Mouse (Mus musculus) spleen, adult 2 months (tissue): Measurements from ENCODE around the gene Pold4. TPM values are rescaled to one million over a fixed set of nuclear protein-coding genes. Genes with fewer than 3 reads are reported as not detected.

Experiments used
- DNase-seq, 2 experiments: peaks; one replicate each; pipeline versions ENCODE4 v3.0.0 to v3.0.0-alpha.2; 2012 to 2021; ENCODE audit warnings: low spot score in 2 of 2, low read depth in 1 of 2
- H3K27ac ChIP-seq: fragments of 200-500 bp; 2 replicates; pipeline ENCODE4 v1.5.1; 2012; ENCODE audit warnings: low read length, inconsistent platforms; ENCODE audit not compliant: insufficient read depth
- H3K27me3 ChIP-seq: fragments of 200-500 bp; 2 replicates; pipeline ENCODE4 v1.6.1; 2012; ENCODE audit warnings: mild to moderate bottlenecking, moderate library complexity, low read length, inconsistent platforms; ENCODE audit not compliant: control insufficient read depth, insufficient read depth
- H3K36me3 ChIP-seq: fragments of 200-500 bp; 2 replicates; pipeline ENCODE4 v1.6.1; 2012; ENCODE audit warnings: mild to moderate bottlenecking, low read length, inconsistent platforms; ENCODE audit not compliant: control insufficient read depth, insufficient read depth
- H3K4me1 ChIP-seq: fragments of 200-500 bp; 2 replicates; pipeline ENCODE4 v1.6.1; 2011; ENCODE audit warnings: inconsistent platforms; ENCODE audit not compliant: control insufficient read depth, insufficient read depth, insufficient read length
- H3K4me3 ChIP-seq: fragments of 200-500 bp; 2 replicates; pipeline ENCODE4 v1.5.1; 2011; ENCODE audit warnings: mild to moderate bottlenecking, inconsistent platforms; ENCODE audit not compliant: insufficient read depth, insufficient read length; ENCODE audit errors: extremely low read depth
- CTCF ChIP-seq: fragments of 200-500 bp; IDR thresholded peaks from 2 replicates; pipeline ENCODE4 v1.5.1; 2011; ENCODE audit warnings: mild to moderate bottlenecking, inconsistent platforms; ENCODE audit not compliant: insufficient read depth, insufficient read length, insufficient replicate concordance; ENCODE audit errors: extremely low read depth
- POLR2A ChIP-seq: fragments of 200-500 bp; IDR thresholded peaks from 2 replicates; pipeline ENCODE4 v1.6.1; 2011; ENCODE audit warnings: low read depth, low read length, inconsistent platforms
- WGBS: fragments of 180-500 bp; shearing (Covaris S2); methylation state at CpG from one replicate; pipeline ENCODE4 v1.1.7; 2018; 5-methylcytosine and 5-hydroxymethylcytosine counted together
- polyA plus RNA-seq: library from polyadenylated mRNA; depleted of rRNA; stranded (reverse); fragments of >200 nt; gene quantifications from 2 replicates; pipeline ENCODE4 v1.2.3, GENCODE M21; 2012

The Pold4 gene
- polyA plus RNA-seq, 1 experiment, result 233 TPM

DNA sequence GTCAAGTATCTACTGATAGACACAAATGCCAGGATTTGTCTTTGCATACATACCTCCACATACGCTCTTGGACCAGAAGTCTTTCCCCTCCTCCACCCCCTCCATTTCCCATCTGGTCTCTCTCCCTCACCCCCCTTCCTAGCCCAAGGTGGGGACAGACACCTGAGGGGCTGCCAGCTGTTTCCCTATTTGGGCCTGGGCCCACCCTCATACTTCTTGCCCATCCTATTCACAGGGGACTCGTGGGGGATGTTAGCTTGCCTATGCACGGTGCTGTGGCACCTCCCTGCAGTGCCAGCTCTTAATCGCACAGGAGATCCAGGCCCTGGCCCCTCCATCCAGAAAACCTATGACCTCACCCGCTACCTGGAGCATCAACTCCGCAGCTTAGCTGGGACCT lies 11.8 kb upstream of the Pold4 start:
- H3K4me1 ChIP-seq, result peaks cover 62% of the 10 kb centered on the region
- peaks cover 8% of the 10 kb centered on the region for H3K36me3 ChIP-seq
- H3K27ac ChIP-seq, result peak overlapping the region; percentile 72
- WGBS, result 66% methylated on average over 6 of the region's 6 CpGs
- H3K4me3 ChIP-seq, result no peak overlapping the region
- no peak for TF ChIP-seq POLR2A
- no peak for TF ChIP-seq CTCF
- H3K27me3 ChIP-seq, result no peaks in the 10 kb centered on the region
- DNase-seq, result no peak

DNA sequence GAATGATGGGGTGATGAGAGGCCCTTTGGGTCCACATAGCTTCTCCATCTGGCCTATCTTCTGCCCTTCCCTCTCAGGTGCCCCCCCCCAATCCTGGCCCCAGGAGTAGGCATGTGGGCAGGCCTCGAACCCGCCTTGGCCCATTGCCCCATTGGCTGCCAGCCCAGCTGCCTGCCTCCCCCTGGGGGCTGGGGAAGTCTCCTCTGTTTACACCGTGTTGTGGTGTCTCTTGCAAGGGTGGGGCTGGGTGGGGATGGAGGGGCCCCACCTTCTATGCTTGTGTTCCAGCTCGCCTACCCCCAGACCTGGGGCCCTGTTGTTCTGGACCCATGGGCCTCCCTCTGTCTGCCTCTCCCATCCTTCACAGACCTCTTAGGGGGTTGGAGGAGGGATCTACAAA lies 11.3 kb upstream of the Pold4 start:
- Histone ChIP-seq H3K36me3 (peaks cover 8% of the 10 kb centered on the region), H3K27me3 (no peaks in the 10 kb centered on the region), H3K4me3 (no peak overlapping the region), H3K27ac (peak overlapping the region; percentile 84), H3K4me1 (peaks cover 62% of the 10 kb centered on the region)
- WGBS, result 11% methylated on average over 4 of the region's 4 CpGs
- TF ChIP-seq POLR2A, result no peak
- peak in 1 of 2 experiments; percentile 66 for DNase-seq

DNA sequence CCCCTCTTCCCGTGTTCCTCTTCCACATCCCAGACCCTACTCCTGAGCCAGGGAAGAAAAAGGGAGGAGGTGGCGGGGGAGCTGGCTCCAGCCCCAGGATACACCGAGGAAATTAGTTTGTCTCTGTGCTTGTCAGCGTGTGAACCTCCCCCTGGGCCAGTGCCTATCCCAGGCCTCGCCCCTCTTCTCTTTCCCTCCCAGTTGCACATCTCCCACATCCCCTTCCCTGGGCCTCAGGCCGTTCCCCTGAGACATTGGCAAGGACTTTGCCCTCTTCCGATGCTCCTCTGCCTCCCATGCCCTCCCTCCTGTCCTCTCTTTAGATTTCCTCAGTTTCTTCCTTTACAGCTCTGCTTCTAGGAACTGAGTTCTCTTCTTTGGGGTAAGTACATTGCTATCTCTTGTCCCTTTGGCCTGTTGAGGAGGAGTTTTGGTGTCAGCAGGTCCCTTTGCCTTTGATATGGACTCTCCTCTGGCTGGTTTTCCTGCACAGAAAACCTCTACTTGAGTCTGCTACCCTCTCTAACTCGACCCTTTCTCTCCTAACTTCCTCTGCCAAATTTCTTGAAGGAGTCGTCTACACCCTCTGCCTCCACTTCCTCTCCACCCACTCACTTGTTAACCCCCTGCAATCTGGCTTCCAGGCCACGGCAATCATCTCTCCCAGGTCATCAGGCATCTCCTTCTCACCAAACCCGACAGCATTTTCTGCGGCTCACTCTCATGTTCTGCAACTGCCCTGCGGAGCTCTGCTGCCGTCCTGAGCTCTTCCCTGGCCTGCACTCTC lies 10.5 kb upstream of the Pold4 start:
- no peak overlapping the region; the same call in 1 of the 2 replicates for H3K4me3 ChIP-seq
- peaks cover 58% of the 10 kb centered on the region for H3K4me1 ChIP-seq
- DNase-seq, result no peak
- H3K27ac ChIP-seq, result peak overlapping the region; percentile 84
- 13% methylated on average over 14 of the region's 14 CpGs for WGBS
- no peaks in the 10 kb centered on the region for H3K27me3 ChIP-seq
- H3K36me3 ChIP-seq, result peaks cover 8% of the 10 kb centered on the region
- TF ChIP-seq CTCF (no peak), POLR2A (no peak; the same call in 1 of the 2 replicates)

DNA sequence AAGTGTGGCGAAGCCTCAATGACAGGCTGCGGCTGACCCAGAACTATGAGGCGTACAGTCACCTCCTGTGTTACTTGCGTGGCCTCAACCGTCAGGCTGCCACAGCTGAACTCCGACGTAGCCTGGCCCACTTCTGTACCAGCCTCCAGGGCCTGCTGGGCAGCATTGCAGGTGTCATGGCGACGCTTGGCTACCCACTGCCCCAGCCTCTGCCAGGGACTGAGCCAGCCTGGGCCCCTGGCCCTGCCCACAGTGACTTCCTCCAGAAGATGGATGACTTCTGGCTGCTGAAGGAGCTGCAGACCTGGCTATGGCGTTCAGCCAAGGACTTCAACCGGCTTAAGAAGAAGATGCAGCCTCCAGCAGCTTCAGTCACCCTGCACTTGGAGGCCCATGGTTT lies 9.5 kb upstream of the Pold4 start:
- TF ChIP-seq CTCF (no peak), POLR2A (no peak)
- WGBS, result 18% methylated on average over 11 of the region's 11 CpGs
- peak in 1 of 2 experiments; percentile 34 for DNase-seq
- no peak overlapping the region for H3K4me3 ChIP-seq
- H3K4me1 ChIP-seq, result peaks cover 53% of the 10 kb centered on the region
- H3K27me3 ChIP-seq, result no peaks in the 10 kb centered on the region
- peak overlapping the region; percentile 84 for H3K27ac ChIP-seq
- peaks cover 6% of the 10 kb centered on the region for H3K36me3 ChIP-seq

DNA sequence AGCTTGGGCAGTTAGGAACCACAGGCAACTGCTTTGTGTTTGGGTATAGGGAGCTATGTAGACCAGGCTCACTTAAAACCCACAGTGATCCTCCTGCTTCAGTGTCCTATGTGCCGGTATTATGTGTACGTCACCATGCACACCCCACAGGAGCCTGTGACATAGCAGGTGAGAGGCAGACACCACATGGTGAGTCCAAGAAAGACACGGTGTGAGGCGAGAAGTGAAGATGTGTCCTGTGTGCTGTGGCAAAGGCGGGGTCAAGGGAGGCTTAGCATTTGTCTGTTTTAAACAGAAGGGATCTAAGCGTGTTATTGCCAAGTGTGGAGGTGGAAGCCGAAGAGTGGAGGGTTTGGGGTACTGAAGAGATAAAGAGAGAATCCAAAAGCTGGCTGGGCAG lies 4.9 kb upstream of the Pold4 start:
- 28% methylated on average over 7 of the region's 7 CpGs for WGBS
- Histone ChIP-seq H3K4me1 (peaks cover 47% of the 10 kb centered on the region), H3K27me3 (no peaks in the 10 kb centered on the region), H3K36me3 (peaks cover 6% of the 10 kb centered on the region), H3K27ac (peak overlapping the region; percentile 0; the same call in 1 of the 2 replicates), H3K4me3 (no peak overlapping the region)
- no peak for DNase-seq
- TF ChIP-seq POLR2A (no peak), CTCF (no peak)

DNA sequence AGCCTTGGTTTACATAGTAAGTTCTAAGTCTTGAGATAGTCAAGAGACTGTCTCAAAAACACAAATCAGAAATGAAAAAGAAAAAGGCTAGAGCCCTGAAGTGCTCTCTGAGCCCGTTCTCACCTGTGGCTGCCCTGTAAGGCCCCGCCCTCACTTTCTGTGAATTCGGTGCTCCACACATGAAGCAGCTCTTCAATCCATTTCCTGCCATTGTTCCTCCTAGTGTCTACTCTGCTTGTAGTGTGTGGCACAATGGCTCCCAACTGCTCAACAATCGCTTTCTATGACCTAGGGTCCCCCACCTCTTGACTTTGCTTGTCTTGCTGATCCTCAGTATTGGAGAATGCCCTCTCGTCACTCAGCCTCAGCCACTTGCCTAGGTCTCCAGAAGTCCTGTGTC lies 4.3 kb upstream of the Pold4 start:
- Histone ChIP-seq H3K27me3 (no peaks in the 10 kb centered on the region), H3K4me3 (no peak overlapping the region), H3K36me3 (peaks cover 4% of the 10 kb centered on the region), H3K4me1 (peaks cover 43% of the 10 kb centered on the region), H3K27ac (peak overlapping the region; percentile 36; the same call in 1 of the 2 replicates)
- TF ChIP-seq POLR2A (no peak), CTCF (no peak)
- no peak for DNase-seq
- WGBS, result 24% methylated on average over 5 of the region's 5 CpGs

DNA sequence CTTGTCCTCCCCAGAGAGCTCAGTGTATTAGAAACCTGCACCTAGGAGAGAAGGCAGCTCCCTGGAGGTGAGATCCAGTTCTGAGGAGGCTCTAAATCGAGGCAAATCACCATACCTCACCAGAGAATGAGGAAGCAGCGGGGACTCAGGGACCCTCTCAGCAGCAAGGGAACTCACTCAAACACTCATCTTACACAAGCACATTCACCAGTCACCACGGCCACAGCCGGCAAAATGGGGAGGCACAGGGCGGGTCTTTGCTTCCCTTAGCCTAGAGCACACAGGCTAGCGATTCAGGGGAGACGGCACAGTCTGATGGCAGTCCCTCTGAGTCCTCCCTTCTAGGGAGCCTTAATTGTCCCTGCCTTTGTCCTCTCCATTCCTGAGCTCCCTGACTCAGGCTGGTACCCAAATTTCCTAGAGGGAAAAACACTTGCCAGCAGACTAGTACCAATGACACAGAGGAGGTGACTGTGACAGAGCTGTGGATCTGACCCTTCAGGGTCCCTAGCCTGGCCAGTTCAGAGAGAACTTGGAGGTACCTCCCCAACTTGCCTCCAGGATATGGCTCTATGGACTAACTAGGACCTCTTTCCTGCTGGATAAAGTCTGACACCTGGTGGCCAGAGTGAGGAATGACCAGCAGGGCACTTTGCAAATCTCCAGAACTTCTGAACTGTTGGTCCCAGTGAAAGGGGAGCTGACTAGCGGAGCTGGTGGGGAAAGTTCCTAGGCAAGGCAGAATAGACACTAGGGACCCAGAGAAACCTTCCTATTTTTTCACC lies 3.6 kb upstream of the Pold4 start:
- WGBS, result 9% methylated on average over 8 of the region's 8 CpGs
- H3K27me3 ChIP-seq, result no peaks in the 10 kb centered on the region
- peaks cover 48% of the 10 kb centered on the region for H3K4me1 ChIP-seq
- TF ChIP-seq CTCF (peak; percentile 83; the same call in 1 of the 2 replicates), POLR2A (no peak)
- DNase-seq, result peak; percentile 63 to 75
- peak overlapping the region; percentile 36 for H3K27ac ChIP-seq
- 0 out of 2 replicates have a peak, but pooled peaks cover 1% of the 10 kb centered on the region for H3K36me3 ChIP-seq
- no peak overlapping the region for H3K4me3 ChIP-seq
